Mouse (Mus musculus): Measurements from ENCODE around the gene Gm12355.
"Not testable (repeated sequence)": the region's sequence is repeated elsewhere in the genome, so short reads cannot be mapped to it uniquely, and the experiment has no call there.

The Gm12355 gene

DNA sequence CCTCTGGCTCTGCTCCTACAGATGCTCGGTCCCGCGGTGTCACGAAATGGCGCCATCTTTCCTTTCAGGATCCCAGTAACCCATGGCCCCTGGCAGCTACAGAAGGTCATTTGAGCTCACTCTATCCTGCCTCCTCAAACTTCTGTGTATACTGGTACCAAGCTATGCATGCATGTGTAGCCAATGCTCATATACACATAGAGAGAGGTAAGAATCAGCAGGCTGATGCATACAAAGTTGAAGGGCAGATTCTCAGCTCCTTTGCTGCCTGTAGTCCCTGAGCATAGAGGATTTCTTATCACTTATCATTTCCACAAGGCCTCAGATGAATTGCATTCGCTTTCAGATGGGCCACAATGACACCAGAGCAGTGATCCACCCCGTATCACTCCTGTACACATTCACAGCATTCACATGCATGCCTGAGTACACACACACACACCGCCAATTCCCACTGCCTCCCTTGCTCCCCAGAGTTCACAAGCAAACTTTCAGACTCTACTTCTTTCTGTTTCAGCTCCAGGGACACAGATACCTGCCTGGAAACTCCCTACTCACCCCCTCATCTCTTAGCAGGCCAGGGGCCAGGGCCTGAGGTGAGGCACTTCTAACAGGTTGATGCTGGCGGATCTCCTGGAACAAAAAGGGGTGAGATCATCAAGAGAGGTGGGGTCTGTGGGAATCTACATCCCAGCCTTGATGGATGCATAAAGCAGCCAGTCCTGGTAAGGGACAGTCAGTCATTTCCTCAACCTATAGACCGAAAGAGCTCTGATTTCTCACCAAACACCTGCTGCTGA is at the start of gene Gm12355, which contains the start of gene Gsdma3:
Gm12355 (minus strand) TSS at position 51 of the 800 bp plus-strand sequence.
Gsdma3 (plus strand) TSS at position 750 of the 800 bp plus-strand sequence.
- in situ Hi-C loops (cut with MboI, MseI), result loop anchor here (5.0 to 10.0 kb wide), 2 partner anchors 49 to 66 kb away; no protein-coding TSS in a partner anchor

DNA sequence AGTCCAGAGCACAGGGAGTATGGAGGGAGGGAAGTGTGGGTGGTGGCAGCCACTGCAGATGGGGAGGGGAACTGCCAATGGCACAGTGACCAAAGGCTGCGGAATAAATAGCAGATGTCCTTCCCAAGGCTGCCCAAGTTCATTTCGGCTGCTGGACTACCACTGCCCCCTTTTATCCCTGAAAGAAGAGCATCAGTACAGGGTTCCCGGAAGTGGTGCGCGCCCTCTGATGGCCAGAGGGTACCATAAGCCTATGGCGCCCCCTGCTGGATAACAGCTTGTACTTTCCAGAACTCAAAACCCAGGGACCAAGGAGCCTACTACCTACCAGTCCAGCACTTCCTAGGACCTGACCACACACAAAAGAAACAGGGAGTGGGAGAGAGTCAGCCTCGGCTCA is 47.7 kb upstream of the Gm12355 start:
- in situ Hi-C loops (cut with MboI, MseI), result loop anchor here (10.0 kb wide), 1 partner anchor 48 kb away; the partner anchor contains the start of genes Gm12355 and Gsdma3

DNA sequence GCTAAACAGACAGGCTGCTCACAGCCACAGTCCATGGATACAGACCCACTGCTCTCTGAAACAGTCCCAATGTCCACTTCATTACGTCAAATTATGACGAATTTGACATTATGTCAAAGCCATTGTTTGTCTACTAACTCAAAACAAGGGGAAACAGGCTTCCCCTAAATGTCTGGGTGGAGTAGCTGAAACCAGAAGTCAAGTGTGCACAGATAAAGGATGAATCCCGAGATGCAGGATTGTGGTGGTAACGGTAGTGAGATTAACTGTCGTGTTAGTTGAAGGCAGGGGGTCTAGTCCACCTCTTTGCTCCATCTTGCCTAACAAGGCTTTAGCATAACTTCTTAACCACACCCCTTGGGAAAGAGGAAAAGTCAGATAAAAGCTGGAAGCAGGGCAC is 47.0 kb upstream of the Gm12355 start:
- in situ Hi-C loops (cut with MboI, MseI), result loop anchor here (10.0 kb wide), 1 partner anchor 48 kb away; the partner anchor contains the start of genes Gm12355 and Gsdma3

DNA sequence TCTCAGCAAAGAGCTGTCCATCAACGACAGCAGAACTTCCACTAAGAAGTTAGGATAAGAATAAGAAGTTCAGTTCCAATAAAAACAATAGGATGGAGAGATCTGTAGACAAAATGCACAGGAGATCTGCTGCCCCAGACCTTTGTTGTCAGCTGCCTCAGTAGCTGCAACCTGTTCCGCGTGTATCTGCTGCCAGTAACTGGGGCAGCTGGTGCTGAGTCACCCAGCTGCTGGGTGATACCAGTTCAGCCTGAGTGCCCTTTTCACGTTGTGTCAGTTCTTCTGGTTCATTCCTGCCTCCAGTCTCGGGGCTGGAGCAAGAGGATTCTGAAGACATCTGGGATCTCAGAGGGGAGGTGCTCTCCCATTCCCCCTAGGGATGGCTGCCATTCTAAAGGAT is 46.4 kb upstream of the Gm12355 start:
- in situ Hi-C loops (cut with MboI, MseI), result loop anchor here (10.0 kb wide), 1 partner anchor 47 kb away; the partner anchor contains the start of genes Gm12355 and Gsdma3

DNA sequence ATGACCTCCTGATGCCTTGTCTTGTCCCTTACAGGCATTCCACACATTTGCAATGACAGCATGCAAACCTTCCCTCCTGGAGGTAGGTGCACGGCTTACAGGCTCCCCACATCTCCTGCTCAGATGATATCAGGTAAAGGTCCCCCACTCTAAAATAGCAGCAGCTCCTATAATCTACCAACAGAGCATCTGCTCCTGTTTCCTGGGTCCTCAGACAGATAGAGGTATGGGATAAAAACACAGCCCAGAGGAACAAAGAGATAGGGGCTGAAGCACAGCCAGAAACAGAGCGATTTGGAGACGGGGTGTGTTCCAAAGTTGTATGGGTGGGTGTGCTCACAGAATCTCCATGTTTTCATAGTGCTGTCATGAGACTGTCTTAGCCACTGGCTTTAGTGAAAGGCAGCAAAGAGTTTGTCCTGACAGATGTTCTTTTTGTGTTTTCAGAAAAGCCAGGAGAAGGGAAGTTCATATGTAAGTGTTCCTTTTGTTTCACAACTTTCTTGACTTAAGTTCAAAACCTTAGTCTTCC is 45.9 kb upstream of the Gm12355 start:
- in situ Hi-C loops (cut with MboI, MseI), result loop anchor here (10.0 kb wide), 1 partner anchor 47 kb away; the partner anchor contains the start of genes Gm12355 and Gsdma3

DNA sequence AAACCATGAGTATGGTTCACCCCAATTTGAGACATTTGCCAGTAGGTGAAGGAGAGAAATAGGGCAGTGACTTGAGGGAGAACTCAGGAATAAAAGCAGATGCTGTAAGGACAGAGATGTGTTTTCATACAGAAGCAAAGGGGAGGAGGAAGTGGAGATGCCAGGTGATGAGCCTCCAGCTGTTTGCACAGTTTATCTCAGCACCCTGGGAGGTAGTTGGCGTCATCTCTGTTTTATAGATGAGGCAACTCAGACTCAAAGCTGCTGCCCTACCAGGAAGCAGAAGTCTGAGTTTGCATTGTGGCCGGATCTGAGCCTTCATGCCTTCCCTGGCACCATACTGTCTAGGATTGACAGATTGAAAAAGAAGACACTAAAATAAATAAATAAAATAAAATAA is 43.5 kb upstream of the Gm12355 start:
- in situ Hi-C loops (cut with MboI, MseI), result no loop called here

DNA sequence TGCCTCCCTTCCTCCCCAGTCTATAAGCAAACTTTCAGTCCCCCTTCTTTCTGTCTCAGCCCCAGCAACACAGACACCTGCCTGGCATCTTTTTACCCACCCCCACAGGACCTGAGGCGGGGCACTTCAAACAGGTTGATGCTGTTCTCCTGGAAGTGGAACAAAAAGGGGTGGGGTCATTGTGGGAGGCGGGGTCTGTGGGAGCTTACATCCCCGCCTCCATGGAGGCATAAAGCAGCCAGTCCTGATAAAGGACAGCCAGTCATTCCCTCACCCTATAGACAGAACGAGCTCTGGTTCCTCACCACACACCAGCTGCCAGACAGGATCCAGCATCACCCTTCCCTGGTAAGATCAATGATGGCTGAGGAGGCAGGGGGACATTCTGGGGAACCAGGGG is 38.6 kb upstream of the Gm12355 start, which contains the start of gene Gsdma:
Gsdma (plus strand) TSS at position 261 of the 400 bp plus-strand sequence.
- in situ Hi-C loops (cut with MboI, MseI), result no loop called here

DNA sequence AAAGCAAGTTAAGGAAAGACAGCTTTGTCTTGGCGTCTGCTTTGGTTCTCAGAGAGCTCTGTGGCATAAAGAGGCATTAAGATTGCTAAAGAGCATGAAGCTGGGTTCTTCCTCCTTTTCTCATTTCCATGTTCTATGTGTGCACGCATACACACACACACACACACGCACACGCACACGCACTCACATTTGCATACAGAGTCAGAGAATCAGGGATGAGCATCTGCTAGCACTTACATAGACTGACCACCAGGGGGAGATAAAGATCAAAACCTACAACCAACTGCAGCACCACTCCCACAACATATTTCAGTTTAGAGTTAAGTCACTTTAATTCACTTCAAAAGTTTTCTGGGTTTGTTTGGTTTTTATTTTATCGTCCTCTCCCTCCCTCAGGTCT is 35.1 kb upstream of the Gm12355 start:
- in situ Hi-C loops (cut with MboI, MseI), result no loop called here

DNA sequence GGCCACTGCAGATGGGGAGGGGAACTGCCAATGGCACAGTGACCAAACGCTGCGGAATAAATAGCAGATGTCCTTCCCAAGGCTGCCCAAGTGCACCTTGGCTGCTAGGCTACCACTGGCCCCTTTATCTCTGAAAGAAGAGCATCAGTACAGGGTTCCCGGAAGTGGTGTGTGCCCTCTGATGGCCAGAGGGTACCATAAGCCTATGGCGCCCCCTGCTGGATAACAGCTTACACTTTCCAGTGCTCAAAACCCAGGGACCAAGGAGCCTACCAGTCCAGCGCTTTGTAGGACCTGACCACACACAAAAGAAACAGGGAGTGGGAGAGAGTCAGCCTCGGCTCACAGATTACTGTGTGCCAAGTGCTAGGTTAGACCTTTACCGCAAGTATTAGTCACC is 29.6 kb upstream of the Gm12355 start:
- in situ Hi-C loops (cut with MboI, MseI), result loop anchor here (10.0 kb wide), 2 partner anchors 390 to 1290 kb away; partner anchors contain the start of gene Socs7

DNA sequence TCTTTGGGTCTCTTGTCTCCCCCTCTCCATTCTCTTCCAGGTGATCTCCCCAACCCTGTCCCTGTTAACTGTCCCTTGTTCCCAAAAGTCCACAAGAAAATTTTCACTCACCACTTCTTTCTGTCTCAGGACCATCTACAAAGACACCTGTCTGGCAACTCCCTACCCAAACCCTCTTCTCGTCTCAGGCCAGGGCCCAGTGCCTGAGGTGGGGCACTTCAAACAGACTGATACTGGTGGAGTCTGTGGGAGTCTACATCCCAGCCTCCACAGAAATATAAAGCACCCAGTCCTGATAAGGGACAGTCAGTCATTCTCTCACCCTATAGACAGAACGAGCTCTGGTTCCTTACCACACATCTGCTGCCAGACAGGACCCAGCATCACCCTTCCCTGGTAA is 21.0 kb upstream of the Gm12355 start, which contains the start of gene Gsdma2:
Gsdma2 (plus strand) TSS at position 301 of the 400 bp plus-strand sequence.
- in situ Hi-C loops (cut with MboI, MseI), result loop anchor here (5.0 kb wide), 2 partner anchors 39 to 89 kb away; no protein-coding TSS in a partner anchor

DNA sequence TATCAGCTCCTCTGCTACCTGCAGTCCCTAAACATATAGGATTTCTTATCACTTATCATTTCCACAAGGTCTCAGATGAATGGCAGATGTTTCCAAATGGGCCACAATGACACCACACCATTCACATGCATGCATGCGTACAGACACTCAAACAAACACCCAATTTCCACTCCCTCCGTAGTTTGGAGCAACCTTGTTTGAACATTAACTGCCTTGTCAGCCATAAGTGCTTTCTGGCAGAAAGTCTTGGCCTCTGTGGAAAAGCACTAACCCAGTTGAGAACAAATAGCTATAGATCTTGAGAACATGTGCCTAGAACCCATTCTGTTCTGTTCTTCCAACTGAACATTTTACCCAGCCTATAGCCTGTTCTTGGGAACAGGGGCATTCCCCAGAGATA is 20.5 kb upstream of the Gm12355 start:
- in situ Hi-C loops (cut with MboI, MseI), result loop anchor here (5.0 kb wide), 2 partner anchors 39 to 89 kb away; no protein-coding TSS in a partner anchor

DNA sequence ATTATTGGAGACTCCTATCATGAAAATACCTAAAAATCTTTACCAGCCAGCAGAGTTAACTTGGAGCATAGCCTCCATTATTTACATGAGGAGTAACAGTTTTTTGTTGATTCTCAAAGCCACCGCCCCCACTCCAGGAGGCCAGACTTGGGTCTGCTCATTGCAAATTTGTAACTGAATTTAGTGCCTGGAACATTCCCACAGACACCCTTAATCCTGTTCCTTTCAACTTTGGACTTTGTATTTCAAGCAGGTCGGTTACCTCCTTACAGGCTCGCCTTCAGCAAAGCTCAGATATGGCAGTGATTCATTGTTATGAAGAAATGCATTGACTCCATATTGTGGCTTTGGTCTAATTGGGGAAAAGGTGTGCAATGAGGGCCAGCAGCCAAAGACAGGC is 19.3 kb upstream of the Gm12355 start:
- in situ Hi-C loops (cut with MboI, MseI), result loop anchor here (5.0 kb wide), 2 partner anchors 37 to 87 kb away; no protein-coding TSS in a partner anchor

DNA sequence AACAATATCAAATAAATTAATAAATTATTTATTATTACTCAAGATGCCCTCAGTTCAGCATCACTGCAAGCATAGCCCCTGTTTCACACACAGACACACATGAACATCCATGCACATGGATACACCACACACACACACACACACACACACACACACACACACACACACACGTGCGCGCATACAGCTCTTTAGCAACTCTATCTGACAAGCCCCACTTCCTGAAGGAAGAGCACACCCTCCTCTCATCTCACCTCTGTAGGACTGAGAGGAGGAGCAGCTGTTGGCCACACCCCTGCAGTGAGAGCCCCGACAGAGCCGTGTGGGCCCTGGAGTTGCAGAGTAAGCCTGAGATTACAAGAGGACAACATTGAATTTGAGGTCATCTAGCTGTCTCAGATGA is 14.6 kb upstream of the Gm12355 start:
- in situ Hi-C loops (cut with MboI, MseI), result no loop called here

DNA sequence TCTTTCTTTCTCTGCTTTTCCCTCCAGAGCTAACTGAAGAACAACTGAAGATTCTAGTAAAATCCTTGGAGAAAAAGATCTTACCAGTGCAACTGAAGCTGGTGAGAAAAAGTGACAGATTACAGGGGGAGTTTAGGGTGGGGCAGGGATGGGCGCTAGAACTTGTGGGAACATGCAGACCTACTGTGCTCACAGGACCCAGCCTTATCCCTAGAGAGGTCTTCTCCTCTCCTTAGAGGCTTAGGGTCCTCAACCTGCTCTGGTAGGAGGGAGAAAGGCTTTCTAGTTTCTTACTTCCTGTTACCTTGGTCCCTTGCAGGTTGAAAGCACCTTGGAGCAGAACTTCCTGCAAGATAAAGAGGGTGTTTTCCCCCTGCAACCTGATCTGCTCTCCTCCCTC is 12.0 kb upstream of the Gm12355 start:
- in situ Hi-C loops (cut with MboI, MseI), result no loop called here

DNA sequence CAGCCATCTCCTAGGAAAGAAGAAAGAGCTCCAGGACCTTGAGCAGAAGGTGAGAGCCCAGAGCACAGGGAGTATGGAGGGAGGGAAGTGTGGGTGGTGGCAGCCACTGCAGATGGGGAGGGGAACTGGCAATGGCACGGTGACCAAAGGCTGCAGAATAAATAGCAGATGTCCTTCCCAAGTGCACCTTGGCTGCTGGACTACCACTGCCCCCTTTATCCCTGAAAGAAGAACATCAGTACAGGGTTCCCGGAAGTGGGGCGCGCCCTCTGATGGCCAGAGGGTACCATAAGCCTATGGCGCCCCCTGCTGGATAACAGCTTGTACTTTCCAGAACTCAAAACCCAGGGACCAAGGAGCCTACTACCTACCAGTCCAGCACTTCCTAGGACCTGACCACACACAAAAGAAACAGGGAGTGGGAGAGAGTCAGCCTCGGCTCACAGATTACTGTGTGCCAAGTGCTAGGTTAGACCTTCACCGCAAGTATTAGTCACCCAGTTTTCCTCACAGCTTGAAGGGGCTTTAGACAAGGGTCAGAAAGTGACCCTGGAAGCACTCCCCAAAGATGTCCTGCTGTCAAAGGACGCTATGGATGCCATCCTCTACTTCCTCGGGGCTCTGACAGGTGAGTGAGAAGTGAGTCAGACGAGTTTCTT is 10.0 kb upstream of the Gm12355 start:
- in situ Hi-C loops (cut with MboI, MseI), result not testable (repeated sequence)

DNA sequence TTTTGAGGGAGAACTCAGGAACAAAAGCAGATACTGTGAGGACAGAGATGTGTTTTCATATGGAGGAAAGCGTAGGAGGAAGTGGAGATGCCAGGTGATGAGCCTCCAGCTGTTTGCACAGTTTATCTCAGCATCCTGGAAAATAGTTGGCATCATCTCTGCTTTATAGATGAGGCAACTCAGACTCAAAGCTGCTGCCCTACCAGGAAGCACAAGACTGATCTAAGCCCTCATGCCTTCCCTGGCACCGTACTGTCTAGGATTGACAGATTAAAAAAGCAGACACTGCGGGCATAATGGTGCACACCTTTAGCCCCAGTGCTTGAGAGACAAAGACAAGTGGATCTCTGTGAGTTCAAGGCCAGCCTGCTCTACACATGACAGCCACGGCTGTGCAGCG is 5.2 kb upstream of the Gm12355 start:
- in situ Hi-C loops (cut with MboI, MseI), result no loop called here

DNA sequence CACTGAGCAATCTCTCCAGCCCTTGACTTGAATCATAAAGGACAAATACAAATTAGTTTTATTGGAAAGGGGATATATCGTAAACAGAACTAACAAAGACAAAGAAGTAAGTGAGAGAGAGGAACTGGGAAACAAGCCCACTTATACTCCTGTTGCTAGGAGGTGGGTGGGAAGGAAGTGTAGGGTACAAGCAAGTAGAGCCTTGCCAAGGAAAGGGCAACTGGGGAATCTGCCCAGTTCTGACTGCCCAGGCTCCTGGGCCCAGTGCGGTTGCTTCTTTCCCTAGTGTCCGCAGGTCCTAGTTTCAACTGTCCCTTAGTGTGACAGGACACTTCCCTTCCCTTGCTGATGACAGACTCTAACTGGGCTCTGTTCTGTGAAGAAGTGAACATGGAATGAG is 3.2 kb upstream of the Gm12355 start:
- in situ Hi-C loops (cut with MboI, MseI), result loop anchor here (5.0 to 10.0 kb wide), 2 partner anchors 46 to 64 kb away; no protein-coding TSS in a partner anchor

DNA sequence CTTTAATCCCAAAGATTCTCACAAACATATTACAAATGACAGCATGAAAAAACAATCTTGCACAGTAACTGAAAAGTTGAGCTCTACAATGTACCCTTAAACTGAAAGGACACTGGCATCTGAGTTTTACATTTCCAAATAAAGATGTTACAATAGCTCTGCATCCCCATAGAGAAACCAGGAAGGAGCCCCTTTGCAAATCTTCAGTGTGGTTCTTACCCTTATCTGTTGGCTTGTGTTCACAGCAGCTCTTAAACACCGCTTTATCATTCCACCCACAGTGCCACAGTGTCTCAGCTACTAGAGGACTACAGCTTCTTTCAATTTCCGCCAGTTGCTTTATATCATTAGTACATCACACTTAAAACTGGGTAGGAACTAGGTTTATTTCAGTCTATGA is 1.1 kb downstream of the Gm12355 start:
- in situ Hi-C loops (cut with MboI, MseI), result loop anchor here (10.0 kb wide), 1 partner anchor 50 kb away; no protein-coding TSS in a partner anchor

DNA sequence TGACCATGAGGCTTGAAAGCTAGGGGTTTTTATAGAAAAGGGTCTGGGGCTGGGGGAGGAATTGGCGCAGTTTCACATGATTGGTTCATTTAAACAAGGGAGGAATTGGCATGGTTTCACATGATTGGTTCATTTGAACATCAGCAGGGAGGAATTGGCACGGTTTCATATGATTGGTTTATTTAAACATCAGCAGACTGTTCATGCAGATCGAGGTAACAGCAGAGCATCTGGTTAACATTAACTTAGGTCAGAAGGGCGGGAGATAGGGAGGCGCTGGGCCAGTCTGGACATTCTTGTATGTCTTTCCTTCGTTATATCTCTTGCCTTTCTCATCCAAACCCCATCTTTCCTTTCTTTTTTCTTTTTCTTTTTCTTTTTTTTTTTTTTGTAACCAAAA is 1.5 kb downstream of the Gm12355 start:
- in situ Hi-C loops (cut with MboI, MseI), result loop anchor here (10.0 kb wide), 1 partner anchor 51 kb away; no protein-coding TSS in a partner anchor

DNA sequence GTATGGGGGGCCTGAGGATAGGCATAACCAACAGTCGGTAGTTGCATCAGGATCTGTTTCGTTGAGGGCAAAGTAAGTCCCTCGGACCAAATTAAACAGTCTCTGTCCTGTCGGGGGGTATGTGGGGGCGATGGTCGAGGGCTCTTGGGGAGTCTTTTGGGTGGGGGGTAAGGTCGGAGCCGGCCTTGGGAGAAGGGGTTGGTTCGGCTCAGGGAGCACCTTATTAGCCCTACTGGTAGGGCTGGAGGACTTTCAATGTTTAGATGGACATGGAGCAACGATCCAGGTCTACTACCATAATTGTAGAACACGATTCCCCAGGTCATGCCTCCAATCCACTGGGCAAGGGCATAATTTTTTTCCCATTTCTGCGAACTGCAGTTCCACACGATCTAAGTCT is 4.7 kb downstream of the Gm12355 start:
- in situ Hi-C loops (cut with MboI, MseI), result loop anchor here (10.0 kb wide), 1 partner anchor 54 kb away; no protein-coding TSS in a partner anchor

DNA sequence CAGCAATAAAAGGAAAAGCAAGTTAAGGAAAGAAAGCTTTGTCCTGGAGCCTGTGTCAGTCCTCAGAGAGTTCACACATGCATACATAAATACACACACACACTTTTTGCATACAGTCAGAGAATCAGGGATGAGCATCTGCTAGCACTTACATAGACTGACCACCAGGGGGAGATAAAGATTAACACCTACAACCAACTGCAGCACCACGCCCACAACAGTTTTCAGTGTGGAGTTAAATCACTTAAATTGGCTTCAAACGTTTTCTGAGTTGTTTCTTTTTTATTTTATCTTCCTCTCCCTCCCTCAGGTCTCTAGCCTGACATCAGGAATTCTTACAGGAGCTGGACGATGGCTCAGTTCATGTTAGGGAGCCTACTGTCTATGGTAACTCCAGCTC is 18.7 kb downstream of the Gm12355 start:
- in situ Hi-C loops (cut with MboI, MseI), result loop anchor here (5.0 kb wide), 1 partner anchor 41 kb away; the partner anchor contains the start of gene Gsdma2
